Mouse (Mus musculus) embryo, embryonic 10 days (tissue): Measurements from ENCODE around the gene Zfp710.

ENCODE experiments used
- DNase-seq: peaks from one replicate; pipeline ENCODE4 v3.0.0-alpha.2; 2015; ENCODE audit warnings: low spot score

Zfp710 gene

DNA sequence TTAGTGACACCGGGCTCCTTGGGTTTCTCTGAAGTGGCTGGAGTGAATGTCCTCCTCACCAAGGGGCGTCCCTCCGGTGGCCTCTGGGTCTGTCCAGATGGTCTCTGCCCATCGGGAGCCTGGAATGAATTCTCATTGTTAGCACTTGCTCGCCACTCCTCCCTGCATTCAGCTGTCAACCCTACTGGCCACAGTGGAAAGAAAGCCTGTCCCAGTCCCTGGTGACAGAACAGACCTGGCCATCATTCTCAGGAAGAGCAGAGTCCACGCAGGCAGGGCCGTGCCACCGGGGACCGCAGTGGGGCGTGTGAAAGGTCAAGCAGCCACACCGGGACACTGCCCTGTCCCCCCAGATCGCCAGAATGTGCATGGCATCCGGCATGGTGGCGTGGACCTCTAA lies 33.2 kb downstream of the Zfp710 start:
- peak; percentile 69 for DNase-seq

GRCm38 (mm10) chr7:80058405-80059063 lies 33.9 kb downstream of the Zfp710 start:
- no peak for DNase-seq

- no peak for DNase-seq
Measured at GRCm38 (mm10) chr7:80059064-80059838, 34.6 kb downstream of the Zfp710 start.

GRCm38 (mm10) chr7:80060012-80060778 lies 35.6 kb downstream of the Zfp710 start:
- DNase-seq = no peak

DNA sequence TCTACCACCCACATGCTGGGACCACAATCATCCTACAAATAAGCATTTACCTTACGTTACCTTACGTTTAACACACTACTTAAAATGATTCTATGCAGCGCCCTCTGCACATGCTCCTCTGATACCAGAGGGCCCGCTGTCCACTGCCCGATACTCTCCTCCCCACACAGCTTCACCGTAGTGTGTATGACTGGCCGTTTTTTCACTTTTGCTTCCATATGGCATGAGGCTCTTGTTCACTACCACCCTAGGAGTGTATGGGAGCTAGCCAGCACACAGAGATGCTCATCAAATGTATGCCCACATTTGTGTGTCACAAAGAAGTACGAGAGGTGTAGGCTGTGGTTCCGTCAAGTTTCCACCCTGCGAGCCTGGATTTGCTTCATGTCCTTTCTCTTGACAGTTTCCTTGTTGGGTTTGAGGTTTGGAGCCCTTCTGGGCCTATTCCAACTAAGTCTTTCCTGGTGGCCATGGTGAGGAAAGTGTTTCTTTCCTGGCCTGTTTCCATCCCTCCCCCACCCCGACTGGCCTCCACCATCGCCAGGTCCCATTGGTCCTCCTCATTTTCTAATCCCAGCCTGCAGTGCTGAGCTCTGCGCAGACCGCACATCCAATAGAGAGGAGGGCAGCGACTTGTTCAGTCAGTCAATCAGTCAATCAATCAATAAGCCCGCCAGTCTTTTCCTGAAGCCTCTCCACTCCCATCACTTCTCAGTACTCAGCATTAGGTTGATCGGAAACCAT lies 37.6 kb downstream of the Zfp710 start:
- no peak for DNase-seq

GRCm38 (mm10) chr7:80063244-80063643 lies 38.6 kb downstream of the Zfp710 start:
- no peak for DNase-seq

DNA sequence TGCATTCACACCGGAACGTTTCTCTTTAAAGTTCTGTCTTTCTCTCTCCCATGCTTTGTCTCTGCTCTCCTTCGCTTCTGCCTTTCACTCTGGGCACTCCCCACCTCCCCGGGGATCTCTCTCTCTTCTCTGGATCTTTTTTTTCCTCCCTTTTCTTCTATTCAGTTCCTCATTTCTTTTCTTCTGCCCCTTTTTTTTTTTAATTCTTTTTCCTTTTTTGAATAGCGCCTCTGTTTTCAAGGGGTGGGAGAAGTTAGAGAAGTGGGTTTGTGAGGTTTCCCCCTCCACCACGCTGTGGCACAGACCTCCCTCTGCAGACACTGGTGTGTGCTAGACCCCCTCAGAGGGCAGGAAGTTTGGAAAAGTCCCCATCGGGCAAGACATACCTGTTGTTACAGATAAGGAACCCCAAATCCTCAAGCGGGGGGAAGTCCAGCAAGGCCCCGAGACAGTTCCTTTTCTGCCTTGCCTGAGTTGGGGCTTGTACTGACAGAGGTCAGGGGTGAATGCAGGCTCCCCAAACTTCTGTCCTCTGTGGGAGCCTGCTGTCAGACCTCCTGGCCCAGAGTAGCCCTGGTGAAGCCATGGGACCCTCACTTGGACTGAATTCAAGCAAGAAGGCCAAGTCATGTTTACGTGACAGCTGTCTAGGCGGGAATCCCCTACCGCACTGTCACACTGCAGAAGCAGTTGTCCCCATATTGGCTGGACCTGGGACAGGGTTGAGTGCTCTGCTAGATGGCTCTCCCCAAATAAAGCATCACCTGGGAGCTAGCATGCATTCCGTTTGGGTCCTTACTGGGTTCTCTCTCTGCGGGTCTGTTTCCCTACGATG lies 39.5 kb downstream of the Zfp710 start:
- no peak for DNase-seq

GRCm38 (mm10) chr7:80065250-80065649 lies 40.6 kb downstream of the Zfp710 start:
- DNase-seq = no peak

DNA sequence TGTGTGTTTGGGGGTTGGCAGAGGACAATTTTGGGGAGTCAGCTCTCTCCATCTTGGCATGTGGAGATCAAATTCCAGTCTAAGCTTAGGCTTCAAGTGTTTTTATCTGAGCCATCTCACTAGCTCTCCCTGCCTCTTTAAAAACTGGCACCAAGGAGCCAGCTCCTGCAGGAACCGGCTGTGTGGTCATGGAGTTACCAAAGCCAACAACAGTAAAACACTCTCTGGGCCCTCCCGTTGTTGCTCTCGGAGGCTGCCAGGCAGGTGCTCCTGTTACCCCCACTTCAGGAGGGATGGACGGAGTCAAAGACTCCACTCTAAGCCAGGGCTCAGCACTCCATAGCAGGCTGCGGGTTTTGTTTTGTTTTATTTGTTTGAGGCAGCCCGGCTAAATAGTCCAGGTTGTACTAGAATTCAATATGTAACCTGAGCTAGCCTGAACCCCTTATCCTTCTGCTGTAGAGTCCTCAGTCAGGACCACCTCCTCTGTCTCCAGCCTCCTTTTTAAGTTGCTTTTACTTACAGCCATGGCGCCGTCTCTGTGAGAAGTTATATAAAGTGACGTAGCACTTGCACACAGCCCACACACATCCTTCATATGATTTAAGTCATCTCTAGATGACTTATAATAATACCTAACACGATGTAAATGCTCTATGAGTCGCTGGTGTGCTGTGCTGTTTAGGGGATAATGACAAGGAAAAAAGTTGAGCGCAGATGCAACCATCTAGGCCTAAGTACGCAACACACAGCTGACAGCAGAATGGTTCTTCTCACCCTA lies 42.3 kb downstream of the Zfp710 start:
- DNase-seq = no peak

DNA sequence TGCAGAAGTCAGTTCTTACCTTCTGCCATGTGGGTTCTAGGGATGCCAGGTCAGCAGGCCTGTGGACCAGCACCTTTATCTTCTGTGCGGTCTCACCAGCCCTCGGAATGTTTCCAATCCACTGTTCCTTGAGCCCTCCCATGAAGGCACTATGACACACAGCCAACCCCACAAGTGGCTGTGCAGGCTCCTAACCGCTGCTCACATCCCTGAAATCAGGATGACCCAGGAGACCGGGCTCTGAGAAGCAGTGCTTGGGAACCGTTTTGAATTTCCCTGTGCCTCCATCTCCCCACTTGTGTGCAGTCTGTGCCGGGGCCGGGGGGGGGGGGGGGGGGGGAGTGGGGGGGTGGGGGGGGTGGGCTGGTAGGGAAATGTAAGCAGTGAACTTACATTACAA lies 43.7 kb downstream of the Zfp710 start:
- DNase-seq = no peak

DNA sequence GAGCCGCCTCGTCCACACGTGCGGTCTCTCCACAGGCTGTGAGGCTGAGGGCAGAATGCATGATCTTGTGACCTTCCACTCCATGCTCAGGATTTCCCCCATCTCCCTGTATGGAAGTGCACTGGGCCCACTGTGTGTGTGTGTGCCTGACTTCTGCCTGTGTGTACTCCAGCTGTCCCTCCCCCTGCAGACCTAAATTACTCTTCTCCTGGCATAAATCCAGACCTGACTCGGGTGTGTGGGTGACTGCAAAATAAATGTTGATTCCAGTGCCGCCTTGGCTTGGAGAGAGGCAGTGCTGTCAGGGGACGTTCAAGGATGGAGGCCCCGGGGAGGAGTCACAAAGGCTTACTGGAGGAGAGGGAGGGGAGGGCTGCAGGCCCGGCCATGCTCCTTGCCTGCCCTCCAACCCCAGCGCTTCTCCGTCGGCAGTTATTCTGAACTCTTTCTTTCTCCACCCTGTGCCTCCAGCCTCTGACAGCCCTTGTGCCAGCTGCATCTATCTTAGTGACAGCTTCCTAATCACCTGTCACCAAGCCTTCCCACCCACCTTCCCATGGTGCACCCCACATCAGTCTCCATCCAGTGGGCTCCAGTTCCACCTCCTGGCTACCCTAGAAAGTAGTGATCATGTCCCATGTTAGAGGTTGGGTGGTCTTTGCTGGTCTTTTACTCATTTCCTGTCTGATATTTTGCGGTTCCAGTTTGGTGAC lies 45.2 kb downstream of the Zfp710 start:
- peak; percentile 36 for DNase-seq

GRCm38 (mm10) chr7:80071209-80071608 lies 46.6 kb downstream of the Zfp710 start:
- no peak for DNase-seq

DNA sequence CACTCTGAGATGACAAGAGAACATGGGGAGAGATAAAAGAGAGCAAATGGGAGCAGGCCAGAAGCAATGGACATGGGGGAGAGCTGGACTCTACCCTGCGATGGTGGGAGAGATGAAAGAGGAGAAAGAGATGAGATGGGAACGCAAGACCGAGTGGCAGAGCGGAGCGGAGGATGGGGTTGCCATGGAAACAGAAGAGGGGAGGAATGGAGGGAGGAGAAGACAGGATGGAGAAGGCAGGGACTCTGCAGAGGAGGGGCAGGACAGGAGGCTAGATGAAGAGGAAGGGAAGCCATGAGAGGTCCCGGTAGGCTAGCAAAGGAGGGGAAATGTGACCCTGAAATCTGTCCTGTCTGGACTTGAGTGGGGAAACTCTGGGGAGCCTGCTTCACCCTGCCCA lies 47.7 kb downstream of the Zfp710 start:
- DNase-seq = no peak

DNA sequence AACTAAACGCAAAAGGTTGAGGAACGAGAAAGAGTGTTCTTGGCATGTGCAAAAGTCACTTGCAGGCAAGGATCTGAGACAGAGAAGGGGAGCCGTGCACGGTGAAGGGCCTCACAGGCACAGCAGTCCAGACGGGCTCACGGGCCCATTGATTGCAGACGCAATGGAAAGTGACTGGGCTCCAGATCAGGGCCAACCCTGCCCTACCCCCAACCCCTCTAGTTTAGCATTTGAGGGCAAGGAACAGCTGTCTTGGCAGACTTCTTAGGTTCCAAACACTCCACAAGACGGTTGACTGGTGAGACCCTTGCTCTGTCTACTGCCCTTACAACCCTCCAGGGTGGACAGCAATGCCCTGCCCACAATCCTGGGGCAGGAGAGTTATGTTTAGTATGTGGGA lies 48.9 kb downstream of the Zfp710 start:
- no peak for DNase-seq

GRCm38 (mm10) chr7:80074921-80075441 lies 50.4 kb downstream of the Zfp710 start:
- no peak for DNase-seq

DNA sequence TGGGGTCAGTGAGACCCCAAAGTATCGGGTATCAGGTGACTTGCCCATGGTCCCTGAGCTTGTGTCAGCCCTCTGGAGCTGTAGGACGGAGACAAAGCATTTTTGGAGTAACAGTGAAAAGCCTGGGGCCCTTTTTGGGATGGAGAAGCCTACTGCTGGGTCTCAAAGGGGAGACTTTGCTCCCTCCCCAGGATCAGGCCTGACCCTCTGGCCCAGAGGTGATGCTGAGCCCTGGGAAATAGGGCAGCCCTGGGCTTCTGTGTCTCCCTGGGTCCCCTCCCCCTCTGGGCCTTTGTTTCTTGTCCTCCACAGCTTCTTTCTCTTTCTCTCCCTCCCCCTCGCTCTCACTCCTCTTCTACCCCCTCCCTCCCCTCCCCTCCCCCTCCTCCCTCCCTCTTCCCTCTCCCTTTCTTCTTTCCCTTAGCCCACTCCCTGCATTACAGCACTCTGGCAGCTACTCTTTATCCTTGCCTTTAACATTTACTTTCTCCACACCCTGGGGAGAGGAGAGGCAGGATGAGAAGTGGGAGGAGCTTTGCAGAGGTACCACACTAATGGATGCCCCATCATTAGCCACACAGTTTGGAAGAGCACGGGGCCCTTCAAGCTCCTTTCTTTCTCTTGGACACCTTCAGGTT lies 51.5 kb downstream of the Zfp710 start:
- peak; percentile 69 for DNase-seq

GRCm38 (mm10) chr7:80076961-80077716 lies 52.5 kb downstream of the Zfp710 start:
- DNase-seq = no peak

DNA sequence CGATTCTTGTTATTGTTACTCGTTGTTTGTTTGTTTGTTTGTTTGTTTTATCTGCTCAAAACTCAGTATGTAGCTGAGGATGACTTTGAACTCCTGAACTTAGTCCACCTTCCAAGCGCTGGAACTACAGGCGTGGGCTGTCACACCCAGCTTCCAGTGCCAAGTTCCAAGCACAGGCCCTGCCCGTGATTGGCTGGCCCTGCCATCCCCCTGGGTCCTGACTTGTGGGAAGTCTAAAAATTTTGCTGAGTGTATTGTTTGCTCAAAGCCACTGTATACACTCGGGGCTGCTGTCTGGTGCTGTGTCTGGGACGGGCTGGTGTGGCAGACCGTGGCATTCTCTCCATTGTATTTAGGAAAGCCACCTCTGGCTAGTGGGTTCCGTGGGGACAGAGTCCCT lies 53.2 kb downstream of the Zfp710 start:
- no peak for DNase-seq
